Mouse (Mus musculus) stomach, embryonic 14.5 days (tissue): ENCODE results near the gene Tomm20. TPM values are rescaled to one million over a fixed set of nuclear protein-coding genes. Genes with fewer than 3 reads are reported as not detected.
"Not testable (repeated sequence)": the region's sequence is repeated elsewhere in the genome, so short reads cannot be mapped to it uniquely, and the experiment has no call there.

Experiments
- ATAC-seq: fragments of 200-750 bp; cut with Nextera tagmentation; 2 replicates; pipeline ENCODE4 v1.8.0; 2017; ENCODE audit warnings: low read depth, moderate TSS enrichment; ENCODE audit not compliant: insufficient number of reproducible peaks, insufficient read depth, low FRiP score
- H3K27ac ChIP-seq: fragments of 300-500 bp; sonication (generic); 2 replicates; pipeline ENCODE4 v1.5.1; 2014; ENCODE audit warnings: mild to moderate bottlenecking, low read length, moderate library complexity, mixed read lengths
- H3K27me3 ChIP-seq: fragments of 300-500 bp; sonication (generic); 2 replicates; pipeline ENCODE4 v1.6.1; 2014; ENCODE audit warnings: low read length, control low read depth, mixed read lengths; ENCODE audit not compliant: control insufficient read depth, insufficient read depth
- H3K36me3 ChIP-seq: fragments of 300-500 bp; sonication (generic); 2 replicates; pipeline ENCODE4 v1.6.1; 2014; ENCODE audit warnings: mild to moderate bottlenecking, control low read depth, low read length, moderate library complexity, mixed read lengths; ENCODE audit not compliant: control insufficient read depth, insufficient read depth
- H3K4me1 ChIP-seq: fragments of 300-500 bp; sonication (generic); 2 replicates; pipeline ENCODE4 v1.6.1; 2014; ENCODE audit warnings: low read length, control low read depth, mixed read lengths; ENCODE audit not compliant: control insufficient read depth, insufficient read depth
- H3K4me2 ChIP-seq: fragments of 300-500 bp; sonication (generic); replicated peaks from 2 replicates; pipeline ENCODE4 v1.6.1; 2014; ENCODE audit warnings: low read depth, low read length, control low read depth
- H3K4me3 ChIP-seq: fragments of 300-500 bp; sonication (generic); 2 replicates; pipeline ENCODE4 v1.5.1; 2014; ENCODE audit warnings: low read depth, low read length, control low read depth
- H3K9ac ChIP-seq: fragments of 300-500 bp; sonication (generic); replicated peaks from 2 replicates; pipeline ENCODE4 v1.6.1; 2014; ENCODE audit warnings: low read depth, mild to moderate bottlenecking, control low read depth, low read length, moderate library complexity, mixed read lengths
- H3K9me3 ChIP-seq: fragments of 300-500 bp; sonication (generic); 2 replicates; pipeline ENCODE4 v1.6.1; 2016; ENCODE audit warnings: low read depth, low read length, control low read depth; ENCODE audit not compliant: control insufficient read depth
- WGBS: fragments of 180-500 bp; shearing (Covaris S2); extraction: QIAGEN DNeasy Blood & Tissue Kit; methylation state at CpG from one replicate; pipeline ENCODE4 v1.1.7; 2014; 5-methylcytosine and 5-hydroxymethylcytosine counted together
- polyA plus RNA-seq: library from polyadenylated mRNA; unstranded; fragments of >200 nt; fragmentation: Nextera tagmentation; extraction: Ambion mirVana; gene quantifications from 2 replicates; pipeline ENCODE4 v1.2.1, GENCODE M21; 2014

The Tomm20 gene
- polyA plus RNA-seq, 1 experiment from 2014 or later: 200 TPM

DNA sequence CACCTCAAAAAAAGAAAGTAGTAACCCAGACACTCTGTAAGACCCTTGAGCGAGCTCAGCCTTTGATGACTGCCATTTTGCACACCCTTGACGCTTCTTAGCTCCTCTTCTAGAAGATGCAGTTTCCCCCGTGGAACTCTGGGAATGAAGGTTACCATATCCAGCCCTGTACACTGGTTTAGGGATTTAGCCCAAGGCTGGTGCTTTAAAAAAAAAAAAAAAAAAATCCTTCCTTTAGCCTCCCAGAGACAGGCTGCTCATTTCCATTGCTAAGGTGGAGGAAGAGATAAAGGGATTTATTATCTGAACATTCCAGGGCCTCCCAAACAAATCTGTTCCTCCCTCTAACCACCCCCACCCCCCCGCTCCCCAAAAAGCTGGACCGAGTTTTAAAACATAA, 61.9 kb downstream of the Tomm20 start:
- H3K9ac ChIP-seq: no peak overlapping the region
- H3K4me3 ChIP-seq: no peak overlapping the region
- no peaks in the 10 kb centered on the region for H3K9me3 ChIP-seq
- H3K27ac ChIP-seq: no peak overlapping the region
- 65% methylated on average over 5 of the region's 5 CpGs for WGBS
- peaks cover 18% of the 10 kb centered on the region; the same call in 1 of the 2 replicates for H3K4me1 ChIP-seq
- no peaks in the 10 kb centered on the region for H3K27me3 ChIP-seq
- ATAC-seq: no peak
- H3K4me2 ChIP-seq: no peak overlapping the region
- H3K36me3 ChIP-seq: no peaks in the 10 kb centered on the region

DNA sequence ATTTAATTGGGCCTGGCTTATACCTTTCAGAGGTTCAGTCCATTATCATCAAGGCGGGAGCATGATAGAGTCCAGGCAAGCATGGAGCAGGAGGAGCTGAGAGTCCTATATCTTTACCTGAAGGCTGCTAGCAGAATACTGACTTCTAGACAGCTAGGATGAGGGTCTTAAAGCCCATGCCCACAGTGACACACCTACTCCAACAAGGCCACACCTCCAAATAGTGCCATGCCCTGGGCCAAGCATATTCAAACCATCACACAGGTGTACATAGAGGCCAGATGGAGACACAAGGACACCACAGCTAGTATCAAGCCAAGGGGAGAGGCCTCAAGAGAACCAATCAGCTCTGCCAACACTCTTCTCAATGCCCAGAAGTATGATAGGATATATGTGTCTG, 63.1 kb downstream of the Tomm20 start:
- 89% methylated on average over 1 of the region's 1 CpGs for WGBS
- not testable (repeated sequence) for H3K4me2 ChIP-seq, H3K27ac ChIP-seq, ATAC-seq, H3K9ac ChIP-seq, H3K27me3 ChIP-seq, H3K4me3 ChIP-seq, H3K36me3 ChIP-seq, H3K9me3 ChIP-seq
- H3K4me1 ChIP-seq: peaks cover 18% of the 10 kb centered on the region; the same call in 1 of the 2 replicates

DNA sequence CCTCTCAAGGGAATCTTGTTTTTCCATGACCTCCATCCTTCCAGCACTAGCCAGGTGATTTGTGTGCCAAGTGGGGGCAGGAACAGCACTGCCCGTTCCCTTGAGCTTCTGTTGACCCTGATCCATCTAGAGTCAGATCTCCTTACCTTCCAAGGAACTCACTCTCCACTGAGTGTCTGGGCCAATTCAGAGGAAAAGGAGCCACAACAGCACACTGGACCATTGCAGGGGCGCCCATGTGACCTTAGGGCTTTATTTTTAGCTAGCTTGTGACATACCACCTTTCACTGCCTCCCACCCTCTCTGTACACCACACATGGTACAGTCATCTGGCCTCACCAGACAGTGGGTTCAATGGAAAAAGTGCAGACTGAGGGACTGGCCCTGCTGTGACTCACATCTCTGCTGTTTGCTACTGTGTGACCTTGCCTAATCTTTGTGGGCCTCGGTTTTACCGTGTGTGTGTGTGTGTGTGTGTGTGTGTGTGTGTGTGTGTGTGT, 64.0 kb downstream of the Tomm20 start:
- WGBS: 84% methylated on average over 4 of the region's 4 CpGs

More for the DNA sequence above, 64.0 kb downstream of the Tomm20 start:
- no peak overlapping the region for H3K4me3 ChIP-seq
- no peak overlapping the region for H3K27ac ChIP-seq
- no peaks in the 10 kb centered on the region for H3K9me3 ChIP-seq
- H3K27me3 ChIP-seq: no peaks in the 10 kb centered on the region
- ATAC-seq: no peak
- H3K9ac ChIP-seq: no peak overlapping the region
- no peaks in the 10 kb centered on the region for H3K36me3 ChIP-seq
- peaks cover 9% of the 10 kb centered on the region; the same call in 1 of the 2 replicates for H3K4me1 ChIP-seq
- H3K4me2 ChIP-seq: no peak overlapping the region

Other genes with a start within 250 kb of the Tomm20 start
- 25.0 and 25.1 TPM in 2 replicates for gene Rbm34, start 25.2 kb upstream of the Tomm20 start, polyA plus RNA-seq
- gene Pard3, start 118.0 kb upstream of the Tomm20 start, polyA plus RNA-seq: 37.9 and 40.8 TPM in 2 replicates